Mouse (Mus musculus) heart, postnatal 4 days (tissue): Measurements from ENCODE around the gene Olfr1320. TPM values are rescaled to one million over a fixed set of nuclear protein-coding genes. Genes with fewer than 3 reads are reported as not detected.

ENCODE experiments used
- DNase-seq: peaks from one replicate; pipeline ENCODE4 v3.0.0; 2021
- total RNA-seq, 2 experiments: library from RNA; stranded (reverse); gene quantifications; 2 replicates each; pipeline ENCODE4 v1.2.3; 2021

Olfr1320 gene
- not detected for total RNA-seq

- DNase-seq = no peak
Measured at GRCm38 (mm10) chrX:49672033-49672432, at the start of gene Olfr1320. Gene Olfr1320, plus strand, starts transcription at chrX:49672333.

GRCm38 (mm10) chrX:49627566-49627965 is 44.6 kb upstream of the Olfr1320 start:
- DNase-seq = no peak

- no peak for DNase-seq
Measured at GRCm38 (mm10) chrX:49631195-49631594, 40.9 kb upstream of the Olfr1320 start.

GRCm38 (mm10) chrX:49660781-49661180 is 11.4 kb upstream of the Olfr1320 start:
- DNase-seq = peak; percentile 8

Other genes with a start within 250 kb of the Olfr1320 start
- gene Arhgap36, start 208.4 kb upstream of the Olfr1320 start, total RNA-seq = 1 to 10 TPM; 1.8 to 3.5 TPM
- not detected for gene Olfr1321, start 62.7 kb downstream of the Olfr1320 start, total RNA-seq
- 1 to 10 TPM; 3.7 to 5.7 TPM for gene Igsf1, start 125.4 kb downstream of the Olfr1320 start, total RNA-seq
- not detected for gene Olfr1322, start 219.2 kb downstream of the Olfr1320 start, total RNA-seq